Mouse (Mus musculus): ENCODE data around the gene Rtp4.
A peak's percentile ranks its signal among the peaks of the same experiment; 100 is the strongest.

The Rtp4 gene

DNA sequence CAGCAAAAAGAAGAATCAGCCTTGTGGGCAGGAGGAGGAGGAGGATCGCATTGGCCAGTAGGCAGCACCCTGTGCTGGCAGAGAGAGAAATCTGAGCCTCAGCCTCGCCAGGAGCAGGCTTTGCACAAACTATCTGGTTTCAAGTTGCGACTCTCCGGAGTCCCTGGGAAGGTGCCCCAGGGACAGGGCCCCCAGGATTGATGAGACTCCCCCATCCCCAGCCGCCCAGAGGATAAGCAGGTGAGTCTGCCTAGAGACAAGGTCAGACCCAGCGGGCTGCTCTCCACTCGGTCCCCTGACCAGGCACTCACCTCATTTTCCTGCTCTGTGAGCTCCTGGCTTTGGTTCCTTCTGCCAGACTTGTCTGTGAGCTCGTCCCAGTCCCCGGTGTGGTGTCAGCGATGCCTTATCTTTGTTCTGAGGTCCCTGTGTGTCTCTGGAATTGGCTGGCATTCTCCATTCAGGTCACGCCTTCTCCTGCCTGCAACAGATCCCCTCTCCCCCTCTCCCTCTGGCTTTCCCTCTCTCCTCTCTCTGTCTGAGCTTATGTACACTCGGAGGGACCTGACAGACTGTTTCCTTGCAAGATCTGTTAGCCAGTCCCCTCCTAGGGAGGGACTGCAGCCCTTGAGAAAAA, at the start of gene Rtp4, which contains the start of gene Masp1:
Gene Rtp4, plus strand, starts transcription at position 57 of the 637 bp plus-strand sequence.
Gene Masp1, minus strand, starts transcription at position 581 of the 637 bp plus-strand sequence.
- DNase-seq: peak; percentile 91

DNA sequence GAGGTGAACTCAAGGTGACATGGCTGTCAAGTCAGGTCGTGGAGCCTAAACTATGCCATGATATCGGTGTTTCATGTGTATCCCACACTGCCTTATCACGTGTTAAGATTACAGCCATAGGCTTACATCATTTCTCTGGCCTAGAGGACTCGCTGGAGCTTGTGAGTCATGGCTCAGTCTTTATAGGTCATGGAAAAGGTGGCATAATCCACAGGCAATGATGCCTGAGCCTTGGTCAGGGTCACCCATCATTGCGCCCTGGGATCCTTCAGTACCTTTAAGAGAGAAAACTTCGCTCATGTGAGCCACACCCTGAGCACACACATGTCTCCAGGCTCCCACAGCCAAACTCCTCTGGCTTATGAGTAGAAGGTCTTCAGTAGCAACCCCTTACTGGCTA, 48.5 kb upstream of the Rtp4 start:
- DNase-seq: no peak

DNA sequence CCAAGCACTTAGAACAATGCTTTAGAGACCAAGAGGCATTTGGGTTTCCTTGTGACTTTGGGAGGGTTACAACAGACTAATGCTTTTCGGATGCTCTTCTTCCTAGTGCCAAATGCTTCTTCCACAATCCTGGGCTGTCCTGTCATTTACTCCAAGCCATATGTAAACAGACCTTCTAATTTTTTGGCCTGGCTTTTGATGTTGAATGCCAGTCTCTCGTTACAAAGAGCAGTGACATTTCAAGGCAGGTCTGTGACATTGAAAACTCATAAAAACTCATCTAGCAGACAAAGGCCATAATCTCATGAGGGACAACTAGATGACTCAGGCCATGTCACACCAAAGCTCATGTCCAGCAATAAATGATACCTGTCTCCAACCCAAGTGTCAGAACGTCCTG, 48.0 kb upstream of the Rtp4 start:
- no peak for DNase-seq

DNA sequence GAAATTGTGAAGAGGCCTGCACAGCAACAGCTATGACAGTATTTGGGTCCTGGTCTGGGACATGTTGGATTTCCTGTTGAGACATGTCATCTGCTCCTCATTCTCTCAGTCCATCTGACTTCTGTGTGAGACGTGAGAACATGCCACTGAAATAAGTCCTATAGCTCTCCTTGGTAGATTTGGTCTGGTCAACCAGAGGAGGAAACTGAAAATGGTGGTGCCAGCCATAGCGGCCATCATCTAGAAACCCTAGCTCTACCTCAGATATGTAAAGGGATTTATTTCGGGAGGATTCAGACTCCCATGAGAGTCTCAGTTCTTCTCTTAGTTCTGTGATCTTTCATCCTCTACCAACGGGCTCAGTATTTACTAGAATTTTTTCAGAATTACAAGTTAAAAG, 44.4 kb upstream of the Rtp4 start:
- peak; percentile 70 for DNase-seq

DNA sequence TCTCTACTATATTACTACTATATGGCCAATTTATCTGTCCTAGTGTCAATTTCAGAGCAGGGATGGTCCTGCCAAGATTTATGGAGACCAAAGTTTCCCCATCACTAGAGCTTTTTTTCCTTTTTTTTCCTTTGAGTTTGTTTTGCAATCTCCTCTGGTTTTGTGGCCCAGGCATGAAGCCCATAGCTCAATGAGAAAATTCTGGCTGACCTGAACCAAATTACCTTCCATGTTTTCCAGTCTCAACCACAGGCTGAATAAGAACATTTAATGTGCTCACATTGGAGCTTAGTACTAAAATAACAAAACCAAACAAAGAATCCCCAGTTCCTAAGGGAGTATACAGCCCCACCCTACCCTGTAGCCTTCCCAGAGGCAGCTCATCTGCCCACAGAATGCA, 43.5 kb upstream of the Rtp4 start:
- DNase-seq: peak; percentile 46

DNA sequence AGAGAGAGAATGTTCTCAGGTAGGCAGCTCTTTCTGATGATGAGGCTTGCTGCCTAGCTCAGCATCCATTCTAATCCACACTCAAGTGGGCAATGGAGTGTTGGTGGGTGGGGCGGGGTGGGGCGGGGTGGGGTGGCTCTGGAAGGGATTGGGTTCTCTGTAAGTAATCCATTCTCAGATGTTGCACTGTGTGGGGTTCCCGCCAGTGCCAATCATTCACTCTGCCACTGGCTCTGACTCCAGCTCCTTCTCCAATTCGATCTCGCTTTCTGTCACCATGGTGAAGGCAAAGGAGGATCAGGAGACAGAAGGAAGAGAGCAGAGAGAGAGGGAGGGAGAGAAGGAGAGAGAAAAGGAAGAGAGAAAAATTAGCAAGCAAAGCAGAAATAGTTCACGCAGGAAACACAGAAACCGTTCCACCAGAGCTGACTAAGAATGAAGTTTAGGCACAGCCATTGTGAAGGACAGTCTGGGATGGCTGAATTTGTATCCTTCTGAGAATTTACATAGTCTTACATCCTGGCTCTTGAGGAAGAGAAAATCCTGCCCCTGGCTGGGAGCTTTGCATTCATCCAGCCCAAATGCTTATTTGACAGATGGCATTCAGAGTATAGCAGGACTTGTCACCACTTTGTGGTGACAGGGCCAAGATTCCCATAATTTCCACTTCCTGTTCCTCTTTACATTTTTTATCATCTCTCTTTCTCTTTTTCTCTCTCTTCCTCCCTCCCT, 40.1 kb upstream of the Rtp4 start:
- DNase-seq: no peak

DNA sequence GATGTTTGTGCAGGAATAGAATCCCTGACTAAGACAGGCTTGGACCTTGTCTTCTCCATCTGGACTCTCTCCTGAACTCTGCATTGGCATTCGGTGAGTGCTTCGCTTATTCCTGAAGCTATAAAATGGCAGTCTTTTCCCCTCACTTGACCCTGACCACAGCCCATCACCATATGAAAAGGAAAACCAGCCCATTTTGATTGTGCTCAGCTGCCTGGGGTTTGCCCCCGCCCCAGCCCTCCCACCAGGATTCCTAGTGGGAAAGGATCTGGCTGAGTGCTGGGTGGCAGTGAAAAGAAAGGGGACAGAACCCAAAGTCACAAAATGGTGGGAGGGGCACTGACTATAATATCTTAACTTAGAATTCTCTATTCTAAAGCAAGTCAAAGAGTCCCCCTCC, 37.9 kb upstream of the Rtp4 start:
- DNase-seq: peak; percentile 37

DNA sequence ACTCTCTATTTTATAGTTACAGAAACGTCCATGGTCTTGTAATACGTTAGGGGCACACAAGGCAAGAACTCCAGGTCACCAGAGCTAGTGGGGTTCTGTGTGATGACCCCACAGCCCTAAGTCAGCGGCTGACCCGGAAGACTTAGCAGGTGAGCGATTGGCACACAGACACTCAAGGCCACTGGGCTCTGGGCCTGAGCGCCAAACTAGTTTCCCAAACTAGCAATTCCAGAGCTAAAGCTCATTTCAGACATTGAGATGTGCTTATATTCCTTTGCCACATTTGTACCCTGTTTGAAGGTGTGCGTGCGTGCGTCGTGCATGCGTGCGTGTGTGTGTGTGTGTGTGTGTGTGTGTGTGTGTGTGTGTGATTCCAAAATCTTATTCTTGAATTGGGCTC, 37.2 kb upstream of the Rtp4 start:
- DNase-seq: peak; percentile 59

DNA sequence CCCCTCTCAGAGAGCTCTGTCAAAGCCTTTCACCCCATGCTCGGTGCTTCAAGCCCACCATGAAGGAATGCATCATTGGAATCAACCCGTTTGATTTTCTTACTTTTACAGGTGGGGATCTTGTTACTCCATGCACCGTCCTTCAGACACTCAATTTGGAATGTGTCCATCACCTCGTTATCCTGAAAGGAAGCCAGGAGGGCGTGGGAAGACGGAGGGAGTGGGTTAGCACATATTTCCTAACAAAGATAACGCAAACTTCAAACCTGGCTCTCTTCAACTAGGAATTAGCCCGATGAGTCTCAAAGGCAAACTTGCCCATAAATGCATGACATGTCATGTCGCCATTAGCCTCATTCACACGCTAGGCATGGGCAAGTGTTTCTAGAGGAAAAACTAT, 36.8 kb upstream of the Rtp4 start:
- DNase-seq: peak; percentile 85

DNA sequence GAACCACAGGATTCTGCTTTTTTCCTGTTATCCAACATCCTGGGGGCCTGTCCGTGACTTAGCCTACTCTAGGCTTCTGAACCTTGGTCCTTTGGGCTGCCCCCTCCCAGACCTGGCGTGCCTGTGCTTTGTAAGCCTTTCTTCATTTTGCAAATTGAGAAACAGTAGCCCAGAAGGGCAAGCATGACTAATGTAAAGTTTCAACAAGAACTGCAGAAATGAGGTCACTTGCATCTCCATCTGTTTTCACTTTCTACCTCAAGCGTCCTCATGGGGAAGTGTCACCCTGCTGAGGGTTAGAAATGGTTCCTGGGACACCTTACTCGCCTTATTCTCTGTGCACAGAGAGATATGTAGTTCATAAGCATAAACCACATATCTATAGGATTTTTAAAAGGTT, 27.3 kb upstream of the Rtp4 start:
- peak; percentile 82 for DNase-seq

DNA sequence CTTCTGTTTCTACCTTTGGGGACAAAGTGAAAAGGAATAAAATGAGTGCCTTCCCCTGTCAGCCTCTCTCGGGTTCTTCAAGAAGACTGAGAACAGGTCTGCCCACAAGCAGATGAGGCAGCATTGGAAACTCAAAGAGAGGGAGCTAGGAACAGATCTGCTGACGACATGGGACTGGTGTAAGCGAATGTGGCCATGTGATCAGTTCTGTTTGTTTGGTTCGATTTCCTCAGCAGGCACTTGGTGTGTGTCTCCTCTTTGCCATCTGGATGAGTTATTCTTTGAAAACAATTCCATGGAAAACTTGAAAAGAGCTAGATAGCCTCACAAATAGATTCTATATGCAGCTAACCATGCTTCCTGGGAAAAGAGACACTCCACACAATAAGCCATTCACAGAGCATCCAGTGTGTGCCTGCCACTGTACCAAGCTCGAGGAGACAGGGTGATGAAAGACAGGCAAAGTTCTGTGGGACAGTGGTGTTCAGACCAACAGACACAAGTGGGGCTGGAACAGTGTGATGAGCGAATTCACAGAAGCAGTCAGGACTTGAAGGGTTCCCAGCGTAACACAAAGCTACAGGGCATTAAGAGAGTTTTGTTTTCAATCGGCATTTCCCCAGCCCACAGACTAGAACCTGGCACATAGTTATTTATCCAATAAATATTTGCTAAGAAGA, 23.7 kb upstream of the Rtp4 start:
- peak; percentile 66 for DNase-seq

DNA sequence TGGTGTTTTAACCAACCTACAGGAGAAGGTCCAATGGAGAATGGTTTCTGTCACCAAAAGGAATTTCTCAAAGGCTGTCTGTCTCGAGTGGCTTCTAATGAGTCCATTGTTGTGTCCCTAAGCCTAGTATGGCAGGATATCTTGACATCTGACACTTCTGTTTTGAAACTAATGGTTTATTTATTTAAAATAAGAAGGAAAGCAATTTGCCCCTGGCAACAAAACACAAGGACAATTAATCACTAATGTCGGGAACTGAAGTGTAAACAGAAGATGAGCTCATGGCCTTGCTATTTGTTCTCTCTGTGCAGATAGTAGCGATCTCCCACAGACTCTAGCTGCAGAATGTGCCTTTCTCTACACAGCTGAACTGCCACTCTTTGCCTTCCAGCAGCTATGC, 22.7 kb upstream of the Rtp4 start:
- DNase-seq: peak; percentile 48

DNA sequence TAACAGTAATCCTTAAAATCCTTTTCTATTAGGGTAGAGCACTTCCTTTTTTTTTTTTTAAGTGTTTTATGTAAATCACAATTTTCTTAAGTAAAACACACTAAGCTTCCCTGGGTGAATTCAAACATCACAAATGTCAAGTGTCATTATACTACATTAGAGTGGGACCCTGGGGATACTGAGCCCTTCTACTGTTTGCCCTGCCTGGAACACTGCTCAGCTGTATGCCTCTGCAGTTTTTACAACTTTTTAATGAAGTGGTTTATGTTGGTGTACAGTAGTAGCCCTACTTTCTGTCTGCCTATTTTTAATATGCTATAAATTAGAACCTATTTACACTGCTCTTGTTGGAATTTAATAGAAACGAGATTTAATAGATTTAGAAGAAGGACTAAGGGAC, 22.2 kb upstream of the Rtp4 start:
- peak; percentile 18 for DNase-seq

DNA sequence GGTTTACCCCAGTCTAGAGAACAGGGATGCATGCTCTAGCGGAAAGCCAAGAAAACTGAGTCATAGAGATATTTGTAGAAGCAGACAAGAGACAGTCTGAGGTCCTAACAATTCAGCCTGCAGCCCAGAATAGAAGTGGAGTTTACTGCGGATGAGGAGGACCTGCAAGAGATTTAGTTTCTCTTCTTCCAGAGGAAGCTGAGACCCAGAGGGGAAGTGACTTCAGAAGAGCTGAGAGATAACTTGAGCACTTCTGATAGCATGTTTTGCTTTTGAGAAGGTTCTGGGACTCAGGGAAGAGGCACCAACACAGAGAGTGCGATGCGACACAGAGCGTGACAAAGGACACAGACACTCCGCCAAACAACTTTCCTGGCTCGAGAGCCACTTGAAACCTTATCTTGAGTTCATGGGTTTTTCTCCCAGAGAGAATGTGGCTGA, 21.4 kb upstream of the Rtp4 start:
- peak; percentile 94 for DNase-seq

DNA sequence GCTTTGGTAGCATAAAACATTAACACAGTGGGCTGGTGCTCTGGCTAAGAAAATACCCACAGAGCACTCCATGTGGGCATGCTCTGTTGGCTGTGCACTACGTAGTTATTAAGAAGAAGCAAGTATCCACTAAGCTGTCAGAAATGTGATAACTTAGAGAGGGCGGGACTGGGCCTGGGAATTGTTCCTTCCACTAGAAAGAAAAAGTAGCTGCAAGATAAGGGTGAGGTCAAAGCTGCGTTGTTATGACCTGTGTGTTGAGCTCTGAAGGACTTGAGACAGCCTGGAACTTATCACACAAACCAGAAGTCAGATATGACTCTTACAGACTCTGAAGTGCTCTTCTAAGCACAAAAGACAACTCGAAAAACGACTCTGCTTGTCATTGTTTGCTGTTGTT, 19.5 kb upstream of the Rtp4 start:
- peak; percentile 80 for DNase-seq

DNA sequence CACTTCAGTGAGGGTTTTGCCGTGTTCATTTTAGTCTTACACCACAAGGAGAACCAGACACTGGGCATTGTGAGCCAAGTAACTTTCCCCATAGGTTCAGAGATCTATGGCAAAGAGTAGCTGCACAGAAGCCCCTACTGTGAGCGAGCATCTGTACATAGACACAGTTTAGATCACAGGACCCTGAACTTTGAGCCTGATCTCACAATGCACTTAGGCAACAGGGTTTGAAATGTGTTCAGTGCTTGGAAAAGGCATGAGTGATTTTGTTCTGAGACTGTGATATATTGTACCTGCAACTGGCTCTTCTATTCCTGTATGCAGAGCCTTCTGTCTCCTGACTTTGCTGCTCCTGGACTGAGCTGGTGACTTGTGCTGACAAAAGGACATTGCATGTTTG, 18.8 kb upstream of the Rtp4 start:
- peak; percentile 81 for DNase-seq

DNA sequence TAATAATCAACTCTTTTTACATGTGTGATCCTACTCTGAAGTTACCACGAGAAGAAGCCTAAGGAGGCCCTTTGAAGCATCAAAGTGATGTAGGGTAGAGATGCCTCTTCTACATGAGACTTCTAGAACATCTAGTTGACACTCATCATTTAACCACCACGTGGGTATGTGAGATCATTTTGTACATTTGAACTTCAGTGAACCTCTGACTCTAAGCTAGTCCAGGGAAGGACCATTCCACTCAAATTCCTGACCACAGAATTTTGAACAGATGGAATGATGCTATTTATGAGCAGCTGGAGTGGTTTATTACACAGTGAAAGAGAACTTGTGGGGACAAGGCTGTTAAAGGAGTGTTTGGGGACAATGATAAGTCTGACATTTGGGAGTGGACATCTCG, 17.6 kb upstream of the Rtp4 start:
- DNase-seq: peak; percentile 10

DNA sequence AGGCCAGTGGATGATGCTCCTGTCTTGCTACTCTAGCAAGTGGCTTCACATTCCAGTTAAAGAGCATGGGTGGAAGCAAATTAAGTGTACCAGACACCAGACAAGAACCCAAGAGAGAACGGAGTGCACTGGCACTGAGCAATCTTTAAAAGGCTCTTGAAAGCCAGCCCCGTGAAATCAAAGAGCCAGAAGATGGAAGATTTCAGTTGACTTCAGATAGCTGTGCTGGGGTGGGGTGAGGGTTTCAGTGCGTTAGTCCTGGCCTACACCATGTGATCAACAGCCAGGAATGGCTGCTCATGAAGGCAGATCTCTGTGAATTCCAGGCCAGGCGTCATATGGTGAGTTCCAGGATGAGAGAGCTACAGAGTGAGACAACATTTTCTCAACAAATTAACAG, 16.7 kb upstream of the Rtp4 start:
- DNase-seq: peak; percentile 74

DNA sequence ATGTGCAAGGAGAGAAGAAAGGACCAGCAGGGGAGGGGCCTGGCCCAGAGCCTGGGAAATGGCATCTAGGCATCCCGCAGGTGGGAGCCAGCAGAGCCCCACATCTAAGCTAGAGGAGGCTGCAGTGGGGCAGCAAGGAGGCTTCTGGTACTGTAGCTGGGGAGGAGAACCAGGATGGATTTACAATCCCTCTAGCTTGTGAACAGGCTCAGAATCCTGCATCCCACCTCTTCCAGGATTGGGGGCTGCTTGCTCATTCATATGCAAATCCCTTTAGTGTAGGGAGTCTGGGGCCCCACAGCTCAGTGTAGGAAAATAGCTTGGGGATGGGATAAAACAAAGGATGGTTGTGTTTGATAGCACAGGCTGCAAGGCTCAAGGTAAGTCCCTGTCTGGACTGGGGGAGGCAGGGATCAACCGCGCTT, 15.8 kb upstream of the Rtp4 start:
- DNase-seq: peak; percentile 84

DNA sequence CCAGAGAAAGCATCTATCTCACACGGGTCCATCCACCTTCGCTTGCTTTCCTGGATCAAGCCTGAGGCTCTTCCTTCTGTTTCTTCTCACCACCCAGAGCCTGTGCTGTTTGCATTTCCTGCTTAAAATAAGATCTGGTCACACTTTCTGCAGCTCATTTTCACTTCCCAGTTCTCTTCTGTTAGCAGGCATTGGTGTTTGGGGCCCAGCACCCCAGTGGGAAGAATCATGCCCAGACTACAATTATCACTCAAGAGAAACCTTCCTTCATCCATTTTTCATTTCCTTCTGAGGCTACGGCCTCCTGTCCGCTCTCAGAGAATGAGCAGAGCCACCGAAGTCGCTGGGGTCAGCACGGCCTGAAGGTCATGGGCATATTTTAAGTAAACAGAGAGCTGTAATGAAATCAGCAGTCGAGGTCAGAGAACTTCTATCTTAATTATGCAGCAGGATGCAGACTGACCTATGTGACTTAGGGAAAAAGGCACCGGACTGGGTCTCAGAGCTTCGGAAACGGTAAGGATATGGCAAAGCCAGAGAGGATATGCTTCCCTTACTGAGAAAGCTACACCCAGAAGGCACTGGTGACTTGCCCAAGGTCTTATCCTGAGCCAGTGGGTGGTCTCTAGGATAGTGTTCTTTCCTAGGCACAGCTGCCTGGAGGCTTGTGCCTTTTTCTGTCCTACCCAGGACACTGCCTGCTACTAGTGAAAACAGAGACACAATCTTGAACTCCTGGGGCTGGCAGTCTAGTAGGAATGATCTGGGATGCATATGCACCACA, 14.0 kb upstream of the Rtp4 start:
- DNase-seq: peak; percentile 82

DNA sequence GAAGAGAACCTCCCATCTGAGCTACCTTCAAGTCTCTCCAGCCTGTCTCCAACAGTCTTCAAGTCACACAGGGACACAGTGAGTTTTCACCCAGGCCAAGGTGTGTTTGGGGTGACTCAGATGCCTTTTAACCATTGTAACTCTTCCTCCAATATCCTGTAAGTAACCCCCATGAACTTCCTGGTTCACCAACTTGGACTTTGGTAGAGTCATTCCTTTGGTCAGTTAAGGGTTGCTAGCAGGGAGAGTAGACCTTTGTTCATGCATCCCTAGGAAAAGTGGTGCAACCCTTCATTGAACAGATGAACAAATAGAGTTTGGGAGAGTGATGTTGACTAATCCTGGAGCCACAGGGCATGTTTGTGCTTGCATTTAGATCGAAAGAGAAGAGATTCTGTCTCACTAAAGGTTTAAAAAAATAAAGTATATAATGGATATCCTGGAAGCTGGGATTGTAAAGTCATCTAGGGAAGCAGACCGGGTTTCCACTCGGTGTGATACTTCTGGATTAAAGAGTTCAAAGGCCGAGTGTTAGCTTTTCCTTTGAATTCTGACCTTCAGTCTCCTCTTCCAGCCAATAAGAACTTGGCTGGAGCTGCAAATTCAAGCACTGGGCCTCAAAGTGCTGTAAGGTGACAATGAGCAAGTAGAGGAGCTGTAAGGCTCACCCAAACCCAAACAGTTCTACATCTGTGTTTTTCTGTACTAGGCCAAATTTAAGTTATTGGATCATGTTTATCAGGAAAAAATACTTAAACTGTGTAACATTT, 8.7 kb upstream of the Rtp4 start:
- peak; percentile 53 for DNase-seq

DNA sequence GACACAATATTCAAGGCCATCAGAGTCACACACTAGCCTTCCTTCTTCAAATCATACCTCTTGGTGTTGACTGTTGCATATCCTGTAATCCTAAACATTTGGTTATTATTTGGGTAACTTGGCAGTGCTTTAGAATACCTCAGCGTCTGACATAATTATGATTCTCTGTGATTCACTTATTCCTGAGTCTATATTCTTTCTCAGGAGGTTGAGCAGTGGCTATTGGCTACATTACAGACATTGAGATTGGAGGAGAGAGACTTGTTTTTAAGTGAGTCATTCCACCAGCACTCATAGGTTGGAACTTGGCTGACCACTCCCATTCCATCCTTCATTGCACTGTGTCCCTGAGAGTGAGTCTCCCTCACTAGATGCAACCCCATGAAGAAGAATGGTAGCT, 6.7 kb upstream of the Rtp4 start:
- no peak for DNase-seq

All from heart, adult 11 months (tissue).